Mouse (Mus musculus): ENCODE results near the gene Invs. TPM values are rescaled to one million over a fixed set of nuclear protein-coding genes. Genes with fewer than 3 reads are reported as not detected.
A peak's percentile ranks its signal among the peaks of the same experiment; 100 is the strongest.

The Invs gene
- total and polyA plus RNA-seq, 3 experiments = 5.1 to 6.9 (median 5.7) TPM

DNA sequence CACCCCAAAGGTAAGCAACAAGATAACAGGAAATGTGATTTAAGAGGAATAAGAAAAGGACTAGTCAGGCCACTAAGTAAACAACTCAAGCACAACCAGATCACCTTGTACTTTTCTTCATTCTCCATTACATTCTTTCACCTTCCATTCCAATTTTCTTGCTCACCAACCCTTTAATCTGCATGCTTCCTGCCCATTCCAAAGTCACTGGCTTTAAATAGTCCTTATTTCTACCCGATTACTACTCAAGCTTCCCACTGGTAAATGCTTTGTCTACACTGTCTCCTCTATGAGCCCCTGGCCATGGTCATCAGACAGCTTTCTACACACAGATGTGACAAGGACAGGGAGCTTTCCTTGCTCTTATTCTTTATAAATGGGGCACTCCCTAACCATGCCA, 191.4 kb downstream of the Invs start:
- Histone ChIP-seq H3K36me3 (replicated peaks in 1 of 2; ENCODE audit: control insufficient read depth in 1 of 2, insufficient read depth in 1 of 2, low read length in 1 of 2) (peaks cover 15 to 40% of the 10 kb centered on the region in 2 experiments), H3K4me1 (ENCODE audit: control insufficient read depth in 1 of 2, insufficient read depth in 2 of 2) (peaks cover 0 to 18% of the 10 kb centered on the region in 2 experiments; a peak in 2 of 4 replicates), H3K9ac (ENCODE audit: insufficient read depth, low read depth) (no peak overlapping the region; the same call in 1 of the 2 replicates), H3K27me3 (replicated peaks) (no peaks in the 10 kb centered on the region), H3K79me2 (replicated peaks; ENCODE audit: control insufficient read depth, extremely low read depth, insufficient read depth, poor library complexity, severe bottlenecking) (peaks cover 39% of the 10 kb centered on the region), H3K4me3 (replicated peaks in 1 of 3; ENCODE audit: low read depth in 2 of 3, low read length in 2 of 3, poor library complexity in 1 of 3) (peak overlapping the region in 2 of 3 experiments; percentile 89 to 95), H3K4me2 (ENCODE audit: insufficient read depth, low read depth, poor library complexity, severe bottlenecking) (peak overlapping the region; percentile 56), H3K9me3 (replicated peaks; ENCODE audit: low read length) (no peaks in the 10 kb centered on the region), H3K27ac (ENCODE audit: insufficient read depth, low read depth) (no peak overlapping the region)
- TF ChIP-seq MXI1 (IDR thresholded peaks at IDR 0.05; ENCODE audit: low read depth, low read length) (no peak), SMC3 (IDR thresholded peaks at IDR 0.05; ENCODE audit: low read depth, low read length) (no peak), POLR2AphosphoS2 (IDR thresholded peaks at IDR 0.05; ENCODE audit: low read depth, low read length) (no peak), SIN3A (IDR thresholded peaks at IDR 0.05; ENCODE audit: low read length) (0 out of 2 replicates have a peak, but pooled peaks have one; percentile 21), USF1 (IDR thresholded peaks at IDR 0.05; ENCODE audit: low read depth, low read length) (no peak)
- in situ Hi-C loops (cut with MboI; ENCODE audit: low pct_ligation_motif_present, low pct_unique_long_range_greater_than_20kb, low sequenced_read_pairs) (no loop called here), dilution Hi-C loops (cut with MboI; ENCODE audit: extremely low pct_ligation_motif_present, extremely low pct_unique_long_range_greater_than_20kb, low sequenced_read_pairs) (no loop called here)
- DNase-seq (ENCODE audit: extremely low read depth) = no peak

DNA sequence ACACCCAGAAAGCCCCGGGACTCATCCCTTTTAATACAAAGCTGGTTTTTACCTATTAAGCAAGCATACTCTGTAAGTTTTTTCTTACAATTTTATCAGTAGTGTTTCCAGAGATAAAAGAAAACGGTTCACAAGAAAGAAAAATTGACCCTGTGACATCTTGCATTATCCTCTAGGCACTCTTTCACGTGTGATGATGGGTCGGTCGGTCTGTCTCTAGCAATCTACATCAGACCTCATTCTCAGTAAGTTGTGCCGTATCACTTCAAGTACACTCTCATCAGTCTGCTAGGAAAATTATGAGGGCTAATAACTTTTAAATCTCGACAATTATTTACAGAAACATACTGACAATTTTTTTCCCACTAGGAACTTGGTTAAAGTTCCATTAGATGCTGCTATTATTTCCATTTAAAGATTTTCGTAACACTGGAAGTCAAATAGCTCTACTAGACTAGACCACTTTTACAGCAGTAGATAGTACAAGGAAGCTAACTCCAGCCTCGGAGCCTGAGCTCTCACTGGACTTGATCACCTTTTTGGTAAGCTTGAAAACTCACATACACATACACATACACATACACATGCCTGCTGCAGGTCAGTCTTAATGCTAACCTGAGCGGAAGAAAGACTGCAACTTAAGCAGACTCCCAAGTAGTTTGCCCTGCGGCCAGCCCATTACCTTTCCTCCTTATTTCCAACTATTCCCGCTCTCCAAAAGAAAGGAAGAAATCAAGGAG, 192.7 kb downstream of the Invs start:
- H3K4me1 ChIP-seq (ENCODE audit: control insufficient read depth in 1 of 2, insufficient read depth in 2 of 2) = peaks cover 0 to 18% of the 10 kb centered on the region in 2 experiments; a peak in 2 of 4 replicates
- H3K9me3 ChIP-seq (replicated peaks; ENCODE audit: low read length) = no peaks in the 10 kb centered on the region
- H3K4me2 ChIP-seq (ENCODE audit: insufficient read depth, low read depth, poor library complexity, severe bottlenecking) = peak overlapping the region; percentile 56
- DNase-seq (ENCODE audit: extremely low read depth) = peak; percentile 17
- H3K27ac ChIP-seq (ENCODE audit: insufficient read depth, low read depth) = no peak overlapping the region
- peaks cover 34% of the 10 kb centered on the region for H3K79me2 ChIP-seq (replicated peaks; ENCODE audit: control insufficient read depth, extremely low read depth, insufficient read depth, poor library complexity, severe bottlenecking)
- no peaks in the 10 kb centered on the region for H3K27me3 ChIP-seq (replicated peaks)
- H3K4me3 ChIP-seq (replicated peaks in 1 of 3; ENCODE audit: low read depth in 2 of 3, low read length in 2 of 3, poor library complexity in 1 of 3) = peak overlapping the region; percentile 80 to 95 (median 89)
- dilution Hi-C loops (cut with MboI; ENCODE audit: extremely low pct_ligation_motif_present, extremely low pct_unique_long_range_greater_than_20kb, low sequenced_read_pairs) = no loop called here
- peaks cover 10 to 28% of the 10 kb centered on the region in 2 experiments for H3K36me3 ChIP-seq (replicated peaks in 1 of 2; ENCODE audit: control insufficient read depth in 1 of 2, insufficient read depth in 1 of 2, low read length in 1 of 2)
- TF ChIP-seq MXI1 (IDR thresholded peaks at IDR 0.05; ENCODE audit: low read depth, low read length) (no peak; the same call in 1 of the 2 replicates), ETS1 (conservative IDR thresholded peaks at IDR 0.05; ENCODE audit: low read depth, low read length) (no peak), CHD1 (IDR thresholded peaks at IDR 0.05; ENCODE audit: low read depth, low read length) (0 out of 2 replicates have a peak, but pooled peaks have one; percentile 21), JUN (IDR thresholded peaks at IDR 0.05; ENCODE audit: insufficient read depth, low read depth, low read length) (no peak), CHD2 (IDR thresholded peaks at IDR 0.05; ENCODE audit: low read length) (no peak), USF2 (conservative IDR thresholded peaks at IDR 0.05; ENCODE audit: low read depth, low read length) (no peak), MAFK (IDR thresholded peaks at IDR 0.05; ENCODE audit: insufficient replicate concordance, low read length) (no peak), TCF12 (IDR thresholded peaks at IDR 0.05; ENCODE audit: low read depth, low read length) (no peak), EP300 (IDR thresholded peaks at IDR 0.05; ENCODE audit: low read length) (no peak), ELF1 (IDR thresholded peaks at IDR 0.05; ENCODE audit: low read depth, low read length) (no peak), SIN3A (IDR thresholded peaks at IDR 0.05; ENCODE audit: low read length) (peak; percentile 38; the same call in 1 of the 2 replicates), HCFC1 (IDR thresholded peaks at IDR 0.05; ENCODE audit: low read depth, low read length) (no peak), MAX (IDR thresholded peaks at IDR 0.05; ENCODE audit: low read length) (peak; percentile 48; the same call in 1 of the 2 replicates), NELFE (IDR thresholded peaks at IDR 0.05; ENCODE audit: low read depth, low read length) (no peak), SMC3 (IDR thresholded peaks at IDR 0.05; ENCODE audit: low read depth, low read length) (no peak), ZMIZ1 (IDR thresholded peaks at IDR 0.05; ENCODE audit: low read depth, low read length) (no peak), POLR2AphosphoS2 (IDR thresholded peaks at IDR 0.05; ENCODE audit: low read depth, low read length) (no peak), UBTF (IDR thresholded peaks at IDR 0.05; ENCODE audit: low read depth, low read length) (no peak), IRF4 (IDR thresholded peaks at IDR 0.05; ENCODE audit: low read depth, low read length) (no peak), PAX5 (IDR thresholded peaks at IDR 0.05; ENCODE audit: low read length) (no peak), ZKSCAN1 (IDR thresholded peaks at IDR 0.05; ENCODE audit: borderline replicate concordance, low read depth, low read length) (no peak), NRF1 (IDR thresholded peaks at IDR 0.05; ENCODE audit: low read depth, low read length) (no peak), E2F4 (IDR thresholded peaks at IDR 0.05; ENCODE audit: insufficient replicate concordance, low read depth, low read length) (no peak), RAD21 (IDR thresholded peaks at IDR 0.05; ENCODE audit: low read depth, low read length) (no peak)
- H3K9ac ChIP-seq (ENCODE audit: insufficient read depth, low read depth) = peak overlapping the region; percentile 86
- in situ Hi-C loops (cut with MboI; ENCODE audit: low pct_ligation_motif_present, low pct_unique_long_range_greater_than_20kb, low sequenced_read_pairs) = no loop called here

All from CH12.LX (cell line).